Mouse (Mus musculus) myocyte (in vitro differentiated cells): ENCODE results near the gene Smurf1. TPM values are rescaled to one million over a fixed set of nuclear protein-coding genes. Genes with fewer than 3 reads are reported as not detected.
A peak's percentile ranks its signal among the peaks of the same experiment; 100 is the strongest.

ENCODE experiments used
- H3K27me3 ChIP-seq: one replicate; pipeline ENCODE4 v1.6.1; 2011; ENCODE audit not compliant: control insufficient read depth, insufficient read depth, insufficient read length
- H3K36me3 ChIP-seq: one replicate; pipeline ENCODE4 v1.6.1; 2011; ENCODE audit not compliant: control insufficient read depth, insufficient read depth
- H3K4me2 ChIP-seq: one replicate; pipeline ENCODE4 v1.6.1; 2011; ENCODE audit warnings: low read depth, control low read depth
- H3K4me3 ChIP-seq: one replicate; pipeline ENCODE4 v1.5.1; 2011; ENCODE audit warnings: mild to moderate bottlenecking, control low read depth, moderate library complexity
- H3K79me2 ChIP-seq: one replicate; pipeline ENCODE4 v1.6.1; 2011; ENCODE audit not compliant: control insufficient read depth, insufficient read depth
- H3ac ChIP-seq: one replicate; pipeline ENCODE4 v1.6.1; 2011; ENCODE audit not compliant: control insufficient read depth, insufficient read length
- CEBPB ChIP-seq: IDR thresholded peaks from 2 replicates; pipeline ENCODE4 v1.6.1; 2011; ENCODE audit warnings: mild to moderate bottlenecking, moderate library complexity; ENCODE audit not compliant: poor library complexity, insufficient read depth, severe bottlenecking
- E2F4 ChIP-seq: IDR thresholded peaks from one replicate; pipeline ENCODE4 v1.6.1; 2011; ENCODE audit warnings: mild to moderate bottlenecking, control low read depth, moderate library complexity; ENCODE audit not compliant: insufficient read depth
- MAX ChIP-seq: IDR thresholded peaks from one replicate; pipeline ENCODE4 v1.6.1; 2011; ENCODE audit warnings: low read depth, mild to moderate bottlenecking, control low read depth
- MYOD1 ChIP-seq, 3 experiments: IDR thresholded peaks; one replicate each; pipeline ENCODE4 v1.6.1; 2011; ENCODE audit warnings: control low read depth in 2 of 3, low read depth in 2 of 3, mild to moderate bottlenecking in 2 of 3, moderate library complexity in 1 of 3; ENCODE audit not compliant: insufficient read length in 2 of 3, control insufficient read depth in 1 of 3
- MYOG ChIP-seq, 3 experiments: IDR thresholded peaks; one replicate each; pipeline ENCODE4 v1.6.1; 2011; ENCODE audit warnings: control low read depth in 2 of 3, low read depth in 2 of 3, mild to moderate bottlenecking in 2 of 3; ENCODE audit not compliant: insufficient read length in 2 of 3, control insufficient read depth in 1 of 3, insufficient read depth in 1 of 3
- POLR2A ChIP-seq: IDR thresholded peaks from one replicate; pipeline ENCODE4 v1.6.1; 2011; ENCODE audit warnings: low read depth, mild to moderate bottlenecking, control low read depth, moderate library complexity; ENCODE audit not compliant: insufficient read length
- POLR2AphosphoS2 ChIP-seq: IDR thresholded peaks from one replicate; pipeline ENCODE4 v1.6.1; 2011; ENCODE audit warnings: low read depth, control low read depth; ENCODE audit not compliant: insufficient read length
- REST ChIP-seq: IDR thresholded peaks from one replicate; pipeline ENCODE4 v1.6.1; 2011; ENCODE audit warnings: mild to moderate bottlenecking, control low read depth, moderate library complexity; ENCODE audit not compliant: insufficient read depth, insufficient read length
- SRF ChIP-seq: IDR thresholded peaks from one replicate; pipeline ENCODE4 v1.6.1; 2011; ENCODE audit warnings: low read depth; ENCODE audit not compliant: control insufficient read depth, insufficient read length
- TCF12 ChIP-seq: IDR thresholded peaks from one replicate; pipeline ENCODE4 v1.6.1; 2011; ENCODE audit warnings: mild to moderate bottlenecking, control low read depth; ENCODE audit not compliant: poor library complexity, insufficient read depth, severe bottlenecking
- TCF3 ChIP-seq: IDR thresholded peaks from one replicate; pipeline ENCODE4 v1.6.1; 2011; ENCODE audit warnings: low read depth, control low read depth; ENCODE audit not compliant: insufficient read length
- USF1 ChIP-seq: IDR thresholded peaks from one replicate; pipeline ENCODE4 v1.6.1; 2011; ENCODE audit warnings: low read depth, mild to moderate bottlenecking, control low read depth, moderate library complexity
- polyA plus RNA-seq: library from polyadenylated mRNA; unstranded; fragments of >200 nt; fragmentation: generic; extraction: Trizol; gene quantifications from one replicate; pipeline ENCODE4 v1.2.1, GENCODE M21; 2012; ENCODE audit warnings: missing spikeins

The Smurf1 gene
- polyA plus RNA-seq, 1 experiment = 32.9 TPM

- H3K27me3 ChIP-seq = no peaks in the 10 kb centered on the region
- H3K79me2 ChIP-seq = peaks cover 60% of the 10 kb centered on the region
- H3K4me3 ChIP-seq = peak overlapping the region; percentile 30
- peak overlapping the region; percentile 77 for H3K4me2 ChIP-seq
- TF ChIP-seq E2F4 = no peak
- TF ChIP-seq TCF12 = no peak
- no peak for TF ChIP-seq SRF
- no peak for TF ChIP-seq MYOG (IDR thresholded peaks at IDR 0.05; ENCODE audit: control insufficient read depth in 1 of 3, insufficient read depth in 1 of 3, insufficient read length in 2 of 3, low read depth in 2 of 3)
- no peak for TF ChIP-seq USF1
- TF ChIP-seq TCF3 = no peak
- no peak for TF ChIP-seq MYOD1 (IDR thresholded peaks at IDR 0.05; ENCODE audit: control insufficient read depth in 1 of 3, insufficient read length in 2 of 3, low read depth in 2 of 3)
- no peak for TF ChIP-seq REST
- no peak for TF ChIP-seq MAX
- TF ChIP-seq POLR2AphosphoS2 = no peak
- no peak for TF ChIP-seq CEBPB
- TF ChIP-seq POLR2A = no peak
- H3K36me3 ChIP-seq = no peaks in the 10 kb centered on the region
- no peak overlapping the region for H3ac ChIP-seq
Measured at GRCm38 (mm10) chr5:144963401-144963800, 2.2 kb downstream of the Smurf1 start.

- TF ChIP-seq REST (no peak), MYOD1 (IDR thresholded peaks at IDR 0.05; ENCODE audit: control insufficient read depth in 1 of 3, insufficient read length in 2 of 3, low read depth in 2 of 3) (no peak), MAX (no peak), CEBPB (no peak), USF1 (no peak), MYOG (IDR thresholded peaks at IDR 0.05; ENCODE audit: control insufficient read depth in 1 of 3, insufficient read depth in 1 of 3, insufficient read length in 2 of 3, low read depth in 2 of 3) (no peak), E2F4 (no peak), POLR2AphosphoS2 (no peak), POLR2A (no peak), SRF (no peak), TCF12 (no peak)
- Histone ChIP-seq H3K4me3 (no peak overlapping the region), H3ac (no peak overlapping the region), H3K79me2 (peaks cover 98% of the 10 kb centered on the region), H3K36me3 (no peaks in the 10 kb centered on the region), H3K4me2 (no peak overlapping the region), H3K27me3 (no peaks in the 10 kb centered on the region)
Measured at GRCm38 (mm10) chr5:144958271-144958670, 7.4 kb downstream of the Smurf1 start.

- no peaks in the 10 kb centered on the region for H3K36me3 ChIP-seq
- H3K79me2 ChIP-seq = peaks cover 98% of the 10 kb centered on the region
- no peak overlapping the region for H3K4me2 ChIP-seq
- no peaks in the 10 kb centered on the region for H3K27me3 ChIP-seq
- no peak overlapping the region for H3ac ChIP-seq
- no peak overlapping the region for H3K4me3 ChIP-seq
- TF ChIP-seq SRF (no peak), POLR2AphosphoS2 (no peak), MAX (no peak), USF1 (no peak), TCF12 (no peak), MYOD1 (IDR thresholded peaks at IDR 0.05; ENCODE audit: control insufficient read depth in 1 of 3, insufficient read length in 2 of 3, low read depth in 2 of 3) (no peak), MYOG (IDR thresholded peaks at IDR 0.05; ENCODE audit: control insufficient read depth in 1 of 3, insufficient read depth in 1 of 3, insufficient read length in 2 of 3, low read depth in 2 of 3) (no peak), CEBPB (no peak), TCF3 (no peak), E2F4 (no peak), REST (no peak), POLR2A (no peak)
Measured at GRCm38 (mm10) chr5:144954432-144954831, 11.2 kb downstream of the Smurf1 start.

GRCm38 (mm10) chr5:144952592-144952991 lies 13.1 kb downstream of the Smurf1 start:
- TF ChIP-seq E2F4 = no peak
- TF ChIP-seq CEBPB = no peak
- TF ChIP-seq MYOD1 (IDR thresholded peaks at IDR 0.05; ENCODE audit: control insufficient read depth in 1 of 3, insufficient read length in 2 of 3, low read depth in 2 of 3) = no peak
- TF ChIP-seq TCF12 = no peak
- no peak for TF ChIP-seq USF1
- no peak for TF ChIP-seq TCF3
- TF ChIP-seq REST = no peak
- Histone ChIP-seq H3K4me3 (no peak overlapping the region), H3K36me3 (no peaks in the 10 kb centered on the region), H3K4me2 (no peak overlapping the region), H3ac (no peak overlapping the region), H3K79me2 (peaks cover 98% of the 10 kb centered on the region), H3K27me3 (no peaks in the 10 kb centered on the region)

- no peak overlapping the region for H3K4me2 ChIP-seq
- peaks cover 95% of the 10 kb centered on the region for H3K79me2 ChIP-seq
- H3K4me3 ChIP-seq = no peak overlapping the region
- no peaks in the 10 kb centered on the region for H3K27me3 ChIP-seq
- no peaks in the 10 kb centered on the region for H3K36me3 ChIP-seq
- no peak overlapping the region for H3ac ChIP-seq
- TF ChIP-seq MAX = no peak
- no peak for TF ChIP-seq E2F4
- no peak for TF ChIP-seq CEBPB
- TF ChIP-seq SRF = no peak
- no peak for TF ChIP-seq POLR2AphosphoS2
- TF ChIP-seq POLR2A = no peak
Measured at GRCm38 (mm10) chr5:144950428-144951051, 15.1 kb downstream of the Smurf1 start.
